Mouse (Mus musculus) skeletal muscle tissue, adult 2 months (tissue): ENCODE data around the gene Egr2.

Experiments used
- DNase-seq: peaks from one replicate; pipeline ENCODE4 v3.0.0-alpha.2; 2012; ENCODE audit warnings: low read depth, low spot score

The Egr2 gene

GRCm38 (mm10) chr10:67538585-67539400 lies 3.5 kb downstream of the Egr2 start:
- no peak for DNase-seq

GRCm38 (mm10) chr10:67539401-67539730 lies 4.1 kb downstream of the Egr2 start:
- no peak for DNase-seq

- no peak for DNase-seq
Measured at GRCm38 (mm10) chr10:67540591-67540990, 5.3 kb downstream of the Egr2 start.

GRCm38 (mm10) chr10:67547850-67548260 lies 12.6 kb downstream of the Egr2 start:
- DNase-seq: no peak

- no peak for DNase-seq
Measured at GRCm38 (mm10) chr10:67548261-67548854, 13.1 kb downstream of the Egr2 start.

- peak; percentile 78 for DNase-seq
Measured at GRCm38 (mm10) chr10:67548877-67549731, 13.8 kb downstream of the Egr2 start, which contains the start of gene Ado. TSS of gene Ado (minus strand) at chr10:67548955.

GRCm38 (mm10) chr10:67558053-67558452 lies 22.8 kb downstream of the Egr2 start:
- DNase-seq: no peak

GRCm38 (mm10) chr10:67559765-67560394 lies 24.6 kb downstream of the Egr2 start:
- DNase-seq: no peak

GRCm38 (mm10) chr10:67561185-67561584 lies 25.9 kb downstream of the Egr2 start:
- DNase-seq: no peak

GRCm38 (mm10) chr10:67564509-67564908 lies 29.2 kb downstream of the Egr2 start:
- no peak for DNase-seq

DNA sequence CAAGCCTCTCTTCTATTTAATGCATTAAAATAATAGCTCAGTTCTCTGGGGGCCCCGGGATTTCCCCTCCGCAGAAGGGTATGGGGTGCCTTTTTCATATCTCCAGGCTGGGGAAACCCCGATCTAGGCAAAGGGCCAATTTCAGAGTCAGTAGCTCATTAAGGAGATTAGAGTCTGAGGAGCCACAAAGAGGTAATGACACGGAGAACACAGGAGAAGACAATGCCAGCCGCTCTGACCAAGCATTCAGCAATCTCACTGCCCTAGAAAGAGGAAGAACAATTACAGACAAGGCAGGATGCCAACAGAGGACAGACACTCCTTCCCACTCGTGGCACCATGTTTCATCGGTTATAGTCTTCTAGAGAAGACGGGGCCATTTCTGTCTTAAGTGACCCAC lies 30.8 kb downstream of the Egr2 start:
- DNase-seq: no peak

- no peak for DNase-seq
Measured at GRCm38 (mm10) chr10:67569539-67569938, 34.3 kb downstream of the Egr2 start.

DNA sequence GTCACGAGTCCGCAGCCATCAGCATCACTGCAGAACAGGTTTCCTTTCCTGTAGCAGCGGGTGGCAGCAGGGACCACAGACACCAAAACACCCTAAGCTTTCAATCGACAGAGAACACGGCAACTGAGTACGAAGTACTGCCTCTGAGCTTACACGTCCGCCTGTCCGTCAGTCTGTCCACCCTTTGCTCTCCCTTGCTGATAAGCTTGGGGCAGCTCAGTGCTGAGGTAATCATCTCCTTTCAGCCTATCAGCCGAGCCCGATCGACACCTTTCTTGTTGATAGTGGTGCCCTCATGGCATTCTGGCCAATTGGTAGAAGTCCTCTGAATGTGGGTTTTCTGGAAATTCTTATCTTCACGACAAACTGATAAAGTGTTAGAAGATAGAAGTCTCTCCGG lies 36.2 kb downstream of the Egr2 start:
- no peak for DNase-seq

DNA sequence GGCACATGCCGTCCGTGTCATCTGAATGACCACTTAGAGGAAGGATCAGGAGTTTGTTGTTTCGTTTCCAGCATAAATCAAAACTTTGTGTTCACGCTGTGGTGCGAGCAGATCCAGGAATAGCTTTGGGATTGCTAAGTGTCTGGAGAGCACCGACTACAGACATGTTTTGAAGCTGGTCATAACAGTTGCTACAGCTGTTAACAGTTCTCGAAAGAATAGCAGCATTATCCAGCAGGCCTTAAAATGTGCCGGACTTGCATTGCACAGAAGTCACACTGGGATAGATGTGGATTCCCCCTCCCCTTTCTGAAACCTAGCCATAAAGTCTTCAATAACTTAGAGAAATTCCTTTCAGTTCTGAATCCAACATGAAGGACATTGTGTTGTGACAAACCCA lies 38.0 kb downstream of the Egr2 start:
- DNase-seq: no peak

DNA sequence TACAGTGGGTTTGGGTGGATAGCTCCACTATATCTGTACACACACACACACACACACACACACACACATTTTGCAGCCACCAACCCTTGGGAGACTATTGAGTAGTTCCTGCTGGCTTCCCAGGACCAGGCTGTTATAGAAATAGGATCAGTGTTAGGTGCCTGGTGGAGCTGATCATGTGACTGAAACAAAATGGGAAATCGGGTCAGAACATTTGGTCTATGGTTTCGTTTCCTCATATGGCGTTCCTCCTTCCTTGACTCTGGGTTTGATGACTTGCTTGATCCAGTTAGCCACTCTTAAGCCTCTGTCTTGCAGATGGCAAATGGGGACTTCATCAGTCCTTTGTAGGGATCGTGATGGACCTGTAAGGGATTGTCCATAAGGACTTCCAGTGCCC lies 44.6 kb downstream of the Egr2 start:
- DNase-seq: no peak

DNA sequence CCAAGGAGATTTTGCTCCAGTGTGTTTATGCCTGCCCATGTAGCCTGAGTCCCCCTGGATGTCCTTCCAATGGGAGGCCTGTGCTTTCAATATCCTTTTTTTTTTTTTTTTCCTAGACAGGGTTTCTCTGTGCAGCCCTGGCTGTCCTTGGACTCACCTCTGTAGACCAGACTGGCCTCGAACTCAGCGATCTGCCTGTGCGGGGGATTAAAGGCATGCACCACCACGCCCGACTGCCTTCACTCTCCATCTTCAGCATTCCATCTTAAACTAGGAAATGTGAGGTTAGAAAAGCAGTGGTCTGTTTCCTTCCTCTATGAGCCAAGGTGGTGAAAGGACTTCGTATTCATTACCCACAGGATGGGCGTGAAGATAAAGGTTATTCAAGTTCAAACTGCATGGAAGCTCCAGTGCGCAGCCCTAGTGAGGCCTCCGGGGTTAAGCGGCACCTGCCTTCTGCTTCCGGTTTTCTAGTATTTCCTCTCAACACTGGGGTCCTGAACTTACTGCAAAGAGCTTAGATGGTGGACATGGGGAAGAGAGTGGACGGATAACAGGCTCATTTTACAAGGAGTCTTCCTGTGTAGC lies 46.5 kb downstream of the Egr2 start:
- no peak for DNase-seq

DNA sequence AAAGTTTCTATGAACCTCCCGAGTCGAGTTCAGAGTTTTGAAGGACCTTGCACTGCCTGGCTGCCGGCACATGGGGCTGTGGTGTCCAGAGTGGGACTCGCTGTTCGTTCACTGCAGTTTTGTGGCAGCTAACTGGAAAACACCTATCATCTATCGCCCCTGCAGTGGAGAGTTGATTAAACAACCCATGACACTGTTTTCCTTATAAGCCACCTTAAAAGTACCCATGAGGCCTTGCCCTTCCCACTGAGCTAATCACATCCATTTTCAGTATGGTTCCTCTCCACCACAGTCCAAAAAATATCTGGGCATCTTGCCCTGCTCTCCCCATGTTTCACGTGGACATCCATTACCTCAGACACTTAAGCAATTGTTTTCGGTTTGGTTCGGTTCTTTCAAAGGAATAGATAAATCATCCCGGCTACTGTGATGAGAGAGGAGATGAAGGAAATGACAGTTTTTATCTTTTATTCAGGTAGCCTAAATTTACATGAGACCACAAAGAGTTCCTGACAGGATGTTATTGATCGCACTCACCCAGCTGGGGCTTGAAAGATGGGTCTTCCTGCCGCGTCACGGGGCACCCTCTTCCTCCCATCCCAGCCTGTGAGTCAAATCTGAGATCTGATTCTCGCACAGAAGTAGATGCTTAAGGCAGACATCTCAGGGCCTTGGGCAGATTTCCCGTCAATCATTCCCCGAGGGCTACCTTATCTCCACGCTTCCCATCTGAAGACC lies 50.8 kb downstream of the Egr2 start:
- no peak for DNase-seq
